Mouse (Mus musculus): Measurements from ENCODE around the gene Card10. TPM values are rescaled to one million over a fixed set of nuclear protein-coding genes. Genes with fewer than 3 reads are reported as not detected.

Gene Card10
- total RNA-seq, 2 experiments from 2014 or later, result 9.3 to 11.3 TPM

GRCm38 (mm10) chr15:78772856-78773255, 30.0 kb downstream of the Card10 start:
- no peak for DNase-seq

DNA sequence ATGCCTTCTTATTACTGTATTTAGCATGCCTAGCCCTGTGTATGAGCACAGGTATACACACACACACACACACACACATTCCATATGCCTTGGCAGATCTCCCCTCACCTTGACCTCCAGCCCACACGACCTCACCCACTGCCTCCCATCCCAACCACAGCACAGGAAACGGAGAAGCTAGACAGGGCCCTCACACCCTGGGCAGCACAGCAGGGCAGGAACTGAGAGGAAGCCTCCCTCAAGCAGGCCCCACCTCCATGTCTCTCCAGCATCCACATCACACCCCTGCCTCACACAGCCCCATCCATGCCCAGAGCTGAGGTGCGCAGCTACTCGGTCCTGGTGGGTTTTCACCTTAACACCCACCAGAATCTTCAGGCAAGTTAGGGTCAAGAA, 30.5 kb downstream of the Card10 start:
- DNase-seq, result no peak

DNA sequence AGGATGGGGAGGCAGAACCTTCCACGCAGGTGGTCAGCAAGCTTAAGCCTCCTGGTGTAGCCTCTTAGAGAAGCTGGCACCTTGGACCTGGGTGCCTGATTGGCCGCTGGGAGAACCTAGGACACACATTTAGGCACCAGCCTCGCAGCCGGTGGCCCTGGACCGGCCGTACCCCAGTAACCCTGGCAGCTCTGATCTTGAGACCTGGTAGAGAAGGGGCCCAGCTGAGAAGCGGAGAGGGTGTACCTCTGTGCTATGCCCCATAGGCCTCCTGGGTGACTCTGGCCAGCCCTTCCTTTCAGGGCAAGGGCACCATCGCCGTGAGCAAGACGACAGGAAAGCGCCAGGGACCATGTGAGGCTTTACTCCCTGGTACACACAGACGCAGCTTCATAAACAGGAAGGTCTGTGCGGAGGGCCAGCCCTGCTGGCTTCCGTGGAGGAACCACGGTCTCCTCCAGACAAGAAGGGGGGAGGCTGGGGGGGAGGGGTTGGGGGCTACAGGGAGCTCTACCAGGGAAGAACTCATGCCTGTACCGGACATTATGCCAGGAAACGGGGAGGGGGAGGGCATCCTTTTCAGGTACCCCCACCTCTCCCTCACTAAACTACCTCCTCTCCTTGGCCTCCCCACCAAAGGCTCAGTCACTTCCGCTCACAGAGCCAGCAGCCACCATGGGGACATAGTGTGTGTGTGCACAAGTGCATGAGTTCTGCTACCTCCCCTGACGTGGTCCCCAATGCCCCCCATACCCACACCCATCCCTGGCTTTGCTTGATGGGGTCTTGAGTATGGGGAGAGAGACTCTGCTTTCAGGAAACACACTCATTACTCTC, 31.1 kb downstream of the Card10 start:
- no peak for DNase-seq

GRCm38 (mm10) chr15:78770983-78771355, 31.9 kb downstream of the Card10 start:
- DNase-seq, result no peak

GRCm38 (mm10) chr15:78770234-78770982, 32.4 kb downstream of the Card10 start:
- no peak for DNase-seq

- no peak for DNase-seq
Measured at GRCm38 (mm10) chr15:78769064-78769463, 33.8 kb downstream of the Card10 start.

- no peak for DNase-seq
Measured at GRCm38 (mm10) chr15:78763704-78764103, 39.1 kb downstream of the Card10 start.

DNA sequence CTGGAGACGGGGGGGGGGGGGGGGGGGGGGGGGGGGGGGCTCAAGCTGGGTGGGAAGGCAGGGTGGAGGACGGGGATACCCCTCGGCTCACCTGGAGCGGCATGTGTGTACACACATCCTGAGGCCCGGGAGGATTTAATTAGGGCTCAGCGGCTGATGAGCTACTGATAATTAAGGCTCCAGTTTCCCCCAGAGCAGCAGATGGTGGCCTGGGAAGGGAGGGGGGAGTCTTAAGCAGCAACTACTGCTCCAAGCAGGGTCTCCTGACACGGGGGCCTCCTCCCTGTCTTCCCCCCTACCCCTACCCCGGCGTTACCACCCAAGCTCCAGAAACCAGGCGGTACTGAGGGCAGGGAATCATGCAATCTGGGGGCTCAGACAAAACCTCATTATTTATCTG, 39.6 kb downstream of the Card10 start:
- no peak for DNase-seq

- DNase-seq, result no peak
Measured at GRCm38 (mm10) chr15:78761112-78761511, 41.7 kb downstream of the Card10 start.

GRCm38 (mm10) chr15:78758132-78758531, 44.7 kb downstream of the Card10 start:
- DNase-seq, result no peak

GRCm38 (mm10) chr15:78755966-78756725, 46.7 kb downstream of the Card10 start:
- DNase-seq, result no peak

DNA sequence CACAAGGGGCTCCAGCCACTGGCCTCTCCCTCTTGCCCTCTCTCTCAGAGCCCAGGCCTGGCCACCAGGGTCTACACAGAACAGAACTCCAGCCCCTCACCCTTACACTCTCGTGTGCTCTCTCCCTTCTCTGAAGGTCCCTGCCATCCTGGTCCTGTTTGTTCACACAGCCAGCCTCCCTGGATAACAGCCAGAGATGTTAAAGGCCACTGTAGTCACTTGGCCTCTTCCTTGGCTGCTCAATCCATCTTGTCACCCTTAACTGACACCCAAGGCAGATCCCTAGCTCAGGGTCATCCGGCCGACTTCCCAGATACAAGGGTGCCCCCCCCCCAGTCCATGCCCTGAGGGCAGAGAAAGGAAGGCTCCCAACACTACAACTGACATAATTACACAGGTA, 47.6 kb downstream of the Card10 start:
- no peak for DNase-seq

- no peak for DNase-seq
Measured at GRCm38 (mm10) chr15:78754144-78754543, 48.7 kb downstream of the Card10 start.

GRCm38 (mm10) chr15:78752991-78753390, 49.9 kb downstream of the Card10 start:
- no peak for DNase-seq

GRCm38 (mm10) chr15:78750608-78751350, 52.1 kb downstream of the Card10 start:
- no peak for DNase-seq

DNA sequence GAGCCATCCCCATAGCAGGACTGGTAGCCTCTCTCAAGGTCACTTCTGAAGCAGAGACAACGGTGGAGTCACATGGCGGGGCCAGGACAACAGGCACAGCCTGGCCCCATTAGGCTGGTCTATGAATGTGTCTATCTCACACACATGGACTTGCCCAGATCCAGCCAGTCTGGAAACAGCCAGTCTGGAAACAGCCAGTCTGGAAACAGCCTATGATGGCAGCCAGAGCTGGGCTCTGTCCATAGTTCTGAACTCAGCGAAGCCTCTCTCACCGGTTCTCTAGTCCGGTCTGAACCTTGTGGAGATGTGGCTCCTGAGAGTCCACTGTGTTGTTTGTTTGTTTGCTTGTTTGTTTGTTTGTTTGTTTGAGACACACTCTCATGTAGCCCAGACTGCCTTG, 53.0 kb downstream of the Card10 start:
- DNase-seq, result no peak

DNA sequence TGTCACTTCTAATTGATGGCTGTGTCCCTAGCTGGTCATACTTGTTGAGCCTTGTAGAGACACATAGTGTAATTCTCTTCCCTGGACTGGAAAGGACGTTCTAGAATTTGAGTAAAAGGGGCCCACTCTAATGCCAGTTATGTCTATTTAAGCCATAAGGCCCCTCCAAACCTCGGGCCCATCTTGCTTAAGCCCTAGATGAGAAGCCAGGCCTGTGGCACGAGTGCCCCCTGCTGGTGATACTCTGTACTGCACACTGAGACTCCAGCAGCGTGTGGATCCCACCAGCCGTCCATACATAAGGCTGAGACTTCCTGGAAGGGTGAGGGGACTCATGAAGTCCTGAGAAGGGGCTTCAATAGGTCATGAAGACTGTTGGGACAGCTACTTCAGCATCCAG, 58.6 kb downstream of the Card10 start:
- peak; percentile 80 for DNase-seq

- DNase-seq, result no peak
Measured at GRCm38 (mm10) chr15:78742831-78743230, 60.0 kb downstream of the Card10 start.

- DNase-seq, result no peak
Measured at GRCm38 (mm10) chr15:78740662-78741061, 62.2 kb downstream of the Card10 start.

DNA sequence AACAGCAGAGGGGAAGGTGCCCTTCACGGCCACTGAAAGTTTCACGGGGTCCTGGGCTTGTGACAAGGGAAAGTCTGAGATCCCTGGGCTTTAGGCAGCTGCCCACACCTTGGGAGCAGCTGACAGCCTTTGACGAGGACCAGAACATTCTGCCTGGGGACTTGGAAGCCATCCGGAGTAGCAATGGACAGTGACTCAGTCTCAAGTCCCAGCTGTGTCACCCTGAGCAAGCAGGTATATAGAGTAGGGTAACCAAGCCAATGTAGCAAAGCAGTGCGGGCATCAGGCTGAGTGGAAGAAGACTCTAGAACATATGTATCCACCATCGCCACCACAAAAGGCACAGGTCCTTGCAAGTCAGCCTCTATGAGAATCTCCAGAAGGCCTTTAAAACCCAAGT, 65.7 kb downstream of the Card10 start:
- DNase-seq, result no peak

DNA sequence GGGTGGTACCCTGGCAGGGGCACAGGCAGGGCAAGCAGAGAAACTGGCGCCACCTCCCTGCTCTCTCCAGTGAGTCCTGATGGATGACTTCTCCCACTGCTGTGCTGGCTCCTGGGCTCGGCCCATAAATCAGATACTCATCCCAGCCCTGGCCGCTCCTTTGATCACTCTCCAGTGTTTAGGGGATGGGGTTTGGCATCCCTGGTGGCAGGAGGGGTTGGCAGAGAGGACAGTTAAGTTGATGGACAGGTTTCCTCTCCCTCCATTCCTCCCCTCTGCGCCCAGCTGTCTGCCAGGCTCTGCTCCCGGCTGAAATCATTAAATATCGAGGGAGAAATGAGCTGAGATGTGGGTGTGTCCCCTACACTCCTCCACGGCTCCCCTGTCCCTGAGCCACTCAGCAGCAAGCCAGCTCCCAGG, 66.2 kb downstream of the Card10 start:
- DNase-seq, result no peak

GRCm38 (mm10) chr15:78736181-78736579, 66.7 kb downstream of the Card10 start:
- DNase-seq, result no peak

All from gastrocnemius, postnatal 10 days (tissue).